Mouse (Mus musculus) yolk sac, embryonic 10.5 days (tissue): ENCODE measurements around the gene Ninl.

Experiments
- DNase-seq: peaks from one replicate; pipeline ENCODE4 v3.0.0-alpha.2; 2017; ENCODE audit warnings: low spot score

Gene Ninl

GRCm38 (mm10) chr2:150904272-150904935 is 134.8 kb downstream of the Ninl start, which contains the start of gene Abhd12:
Gene Abhd12, minus strand, starts transcription at chr2:150904741.
- peak; percentile 97 for DNase-seq

GRCm38 (mm10) chr2:150902347-150902746 is 136.8 kb downstream of the Ninl start:
- DNase-seq: peak; percentile 60

- peak; percentile 56 for DNase-seq
These were observed 138.8 kb downstream of the Ninl start for GRCm38 (mm10) chr2:150900341-150900740.

GRCm38 (mm10) chr2:150895691-150896252 is 143.4 kb downstream of the Ninl start:
- no peak for DNase-seq

GRCm38 (mm10) chr2:150894617-150895267 is 144.4 kb downstream of the Ninl start:
- no peak for DNase-seq

GRCm38 (mm10) chr2:150887370-150887769 is 151.8 kb downstream of the Ninl start:
- no peak for DNase-seq

GRCm38 (mm10) chr2:150886315-150886714 is 152.9 kb downstream of the Ninl start:
- no peak for DNase-seq

GRCm38 (mm10) chr2:150885814-150886213 is 153.4 kb downstream of the Ninl start:
- DNase-seq: no peak

- DNase-seq: no peak
These were observed 154.4 kb downstream of the Ninl start for GRCm38 (mm10) chr2:150884779-150885110.
